Mouse (Mus musculus) heart, postnatal 4 days (tissue): ENCODE results near the gene 0610040J01Rik. TPM values are rescaled to one million over a fixed set of nuclear protein-coding genes. Genes with fewer than 3 reads are reported as not detected.

Source experiments
- DNase-seq: peaks from one replicate; pipeline ENCODE4 v3.0.0; 2021
- total RNA-seq, 2 experiments: library from RNA; stranded (reverse); gene quantifications; 2 replicates each; pipeline ENCODE4 v1.2.3; 2021

The 0610040J01Rik gene
- total RNA-seq, result under 1 TPM; 0.64 to 0.77 TPM

DNA sequence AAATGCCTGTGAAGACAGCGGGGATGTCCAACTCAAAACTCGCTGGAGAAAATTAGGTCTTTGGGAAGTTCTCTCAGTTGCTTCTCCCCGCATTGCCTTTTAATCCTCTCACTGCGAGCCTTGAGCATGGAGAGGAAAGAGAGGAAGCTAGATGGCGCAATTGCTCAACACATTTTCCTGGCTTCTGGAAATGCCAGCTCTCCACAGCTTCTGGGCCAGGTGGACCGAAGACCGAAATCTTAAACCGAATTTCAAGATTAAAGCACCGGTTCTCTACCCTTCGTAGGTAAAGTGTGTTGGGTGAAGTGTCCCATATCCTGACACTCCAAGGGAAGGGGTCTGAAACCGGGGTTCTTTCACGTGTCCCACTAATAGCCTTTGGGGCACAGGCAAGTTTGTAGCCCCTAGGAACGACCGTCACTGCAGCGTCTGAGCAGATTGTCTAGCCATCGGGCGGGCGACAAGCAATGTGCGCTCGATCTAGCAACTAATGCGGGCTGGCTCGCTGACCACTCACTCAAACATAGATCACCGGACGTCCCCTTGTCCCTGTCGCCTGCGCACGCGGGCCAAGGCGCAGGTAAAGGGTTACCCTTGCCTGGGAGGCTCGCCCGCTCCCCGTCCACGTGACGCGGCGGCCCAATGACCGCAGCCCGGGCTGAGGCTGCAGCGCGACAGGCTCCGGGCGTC lies at the start of gene 0610040J01Rik:
Gene 0610040J01Rik, plus strand, starts transcription at position 545 of the 690 bp plus-strand sequence.
- DNase-seq, result peak; percentile 72

GRCm38 (mm10) chr5:63765886-63766285 lies 46.3 kb upstream of the 0610040J01Rik start:
- DNase-seq, result peak; percentile 7

DNA sequence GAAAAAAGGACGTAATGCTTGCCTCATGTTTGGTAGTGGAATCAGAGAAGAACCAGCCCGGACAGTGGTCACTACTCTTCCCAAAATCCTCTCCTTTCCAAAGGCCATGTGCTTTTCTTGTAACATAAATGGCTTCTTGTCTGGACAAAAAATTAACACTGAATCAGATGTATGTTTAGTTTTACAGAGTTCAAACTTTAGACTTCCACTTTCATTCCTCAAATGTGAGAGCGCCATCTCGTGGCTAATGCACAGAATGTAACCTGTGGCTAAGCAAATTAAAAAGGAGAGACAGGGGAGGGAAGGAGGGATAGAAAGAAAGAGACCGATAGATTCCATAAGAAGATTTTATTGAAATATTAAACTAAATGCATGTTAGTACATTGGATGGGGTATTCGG lies 45.4 kb upstream of the 0610040J01Rik start:
- peak; percentile 62 for DNase-seq

GRCm38 (mm10) chr5:63767464-63767863 lies 44.7 kb upstream of the 0610040J01Rik start:
- no peak for DNase-seq

GRCm38 (mm10) chr5:63768220-63768619 lies 43.9 kb upstream of the 0610040J01Rik start:
- DNase-seq, result no peak

DNA sequence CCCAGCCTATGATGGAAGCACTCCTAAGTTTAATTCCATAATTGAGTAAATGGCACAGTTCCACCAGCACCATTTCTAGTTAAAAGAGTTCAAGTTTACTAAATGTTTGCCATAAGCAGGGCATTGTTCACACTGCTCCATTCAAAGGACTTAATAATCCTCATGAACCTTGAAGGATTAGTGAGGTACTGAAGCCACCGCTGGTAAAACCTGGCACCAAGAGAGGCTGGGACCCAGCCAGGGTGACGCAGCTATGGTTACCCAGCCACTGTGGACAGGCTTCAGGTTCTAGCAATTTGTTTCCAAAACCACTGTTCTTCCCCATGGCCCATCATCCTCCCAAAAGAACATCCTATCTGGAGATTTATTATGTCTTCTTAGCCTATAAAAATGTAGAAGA lies 39.2 kb upstream of the 0610040J01Rik start:
- no peak for DNase-seq

DNA sequence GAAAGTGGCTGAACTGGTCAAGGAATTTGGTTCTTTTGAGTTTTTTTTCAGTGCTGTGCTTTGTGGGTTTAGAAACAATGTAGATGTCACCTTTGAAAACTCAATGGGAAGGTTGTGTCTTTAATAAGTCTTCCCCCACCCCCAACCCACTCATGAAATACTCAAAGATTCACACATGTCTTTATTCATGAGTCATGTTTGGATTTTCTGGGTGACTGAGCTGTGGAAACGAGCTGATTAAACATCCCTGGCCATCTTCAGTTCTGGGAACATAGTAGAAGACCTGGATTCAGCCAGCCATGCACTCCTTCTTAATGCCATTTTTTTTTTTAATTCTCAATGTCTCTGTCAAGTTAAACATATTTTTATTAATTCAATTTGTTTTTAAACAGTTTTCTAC lies 38.6 kb upstream of the 0610040J01Rik start:
- DNase-seq, result no peak

DNA sequence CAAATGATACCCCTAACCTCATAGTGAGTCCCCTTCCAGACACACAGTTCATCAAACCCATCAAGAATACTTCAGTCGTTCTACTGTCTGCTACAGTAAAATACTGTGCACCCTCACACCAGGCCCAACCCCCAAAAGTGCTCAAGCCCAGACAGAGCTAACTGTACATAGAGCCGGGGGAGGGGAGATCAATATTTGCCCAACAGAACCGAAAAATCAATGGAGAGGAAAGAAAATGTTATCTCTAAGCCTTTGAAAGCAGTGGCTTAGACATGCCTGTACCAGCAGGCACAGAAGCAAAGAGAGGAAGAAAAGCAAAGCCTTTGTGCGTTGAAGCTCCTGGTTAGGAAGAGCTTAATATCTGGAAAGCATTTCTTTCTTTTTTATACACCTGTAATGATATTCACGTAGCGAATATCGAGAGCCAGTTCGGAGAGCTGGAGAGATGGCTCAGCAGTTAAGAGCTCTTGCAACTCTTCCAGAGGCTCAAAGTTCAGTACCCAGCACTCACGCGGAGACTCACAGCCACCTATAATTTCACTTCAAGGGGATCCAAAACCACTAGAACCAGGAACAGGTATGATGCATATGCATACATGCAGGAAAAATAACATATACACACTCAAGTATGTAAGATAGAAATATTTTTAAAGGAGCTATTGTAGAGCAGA lies 23.9 kb upstream of the 0610040J01Rik start:
- no peak for DNase-seq

DNA sequence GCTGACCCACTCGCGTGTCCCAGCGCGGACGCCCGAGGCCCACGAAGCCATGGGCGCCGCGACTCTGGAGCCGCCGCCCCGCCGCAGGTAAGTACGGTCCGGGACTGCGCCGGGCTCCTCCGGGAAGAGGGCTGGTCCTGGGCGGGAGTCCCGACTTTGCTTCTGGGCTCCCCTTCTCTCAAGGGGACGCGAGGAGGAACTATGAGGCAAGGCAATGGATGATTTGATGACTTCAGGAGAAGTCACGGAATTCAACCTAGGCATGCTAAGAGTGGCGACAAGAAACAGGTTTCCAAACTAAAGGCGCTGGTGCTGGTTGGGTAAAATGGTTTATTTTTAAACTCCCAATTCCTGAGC lies 324 bp downstream of the 0610040J01Rik start:
- no peak for DNase-seq

- DNase-seq, result no peak
Observed at GRCm38 (mm10) chr5:63816643-63817042, 4.5 kb downstream of the 0610040J01Rik start.

- peak; percentile 18 for DNase-seq
Observed at GRCm38 (mm10) chr5:63817270-63817669, 5.1 kb downstream of the 0610040J01Rik start.

- no peak for DNase-seq
Observed at GRCm38 (mm10) chr5:63818975-63819374, 6.8 kb downstream of the 0610040J01Rik start.

GRCm38 (mm10) chr5:63819519-63819918 lies 7.4 kb downstream of the 0610040J01Rik start:
- no peak for DNase-seq

- no peak for DNase-seq
Observed at GRCm38 (mm10) chr5:63821176-63821575, 9.0 kb downstream of the 0610040J01Rik start.

DNA sequence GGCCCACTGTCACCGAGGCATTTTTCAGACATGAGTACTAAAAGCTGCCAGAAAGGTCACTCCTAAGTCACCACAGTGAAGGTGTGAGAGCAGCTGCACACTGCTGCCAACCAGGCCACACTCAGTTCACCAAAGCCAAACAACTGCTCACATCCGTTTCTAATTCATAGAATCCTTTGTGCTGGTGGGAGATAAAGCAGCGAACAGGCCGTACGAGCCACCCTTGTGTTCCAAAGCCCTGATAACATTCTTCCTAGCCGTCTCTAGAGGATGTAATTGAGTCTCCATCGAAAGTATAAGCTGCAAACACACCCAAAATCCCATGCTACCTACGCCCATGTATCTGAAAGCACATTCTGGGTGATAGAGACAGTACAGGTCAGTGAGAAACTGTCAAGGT lies 9.7 kb downstream of the 0610040J01Rik start:
- DNase-seq, result no peak

DNA sequence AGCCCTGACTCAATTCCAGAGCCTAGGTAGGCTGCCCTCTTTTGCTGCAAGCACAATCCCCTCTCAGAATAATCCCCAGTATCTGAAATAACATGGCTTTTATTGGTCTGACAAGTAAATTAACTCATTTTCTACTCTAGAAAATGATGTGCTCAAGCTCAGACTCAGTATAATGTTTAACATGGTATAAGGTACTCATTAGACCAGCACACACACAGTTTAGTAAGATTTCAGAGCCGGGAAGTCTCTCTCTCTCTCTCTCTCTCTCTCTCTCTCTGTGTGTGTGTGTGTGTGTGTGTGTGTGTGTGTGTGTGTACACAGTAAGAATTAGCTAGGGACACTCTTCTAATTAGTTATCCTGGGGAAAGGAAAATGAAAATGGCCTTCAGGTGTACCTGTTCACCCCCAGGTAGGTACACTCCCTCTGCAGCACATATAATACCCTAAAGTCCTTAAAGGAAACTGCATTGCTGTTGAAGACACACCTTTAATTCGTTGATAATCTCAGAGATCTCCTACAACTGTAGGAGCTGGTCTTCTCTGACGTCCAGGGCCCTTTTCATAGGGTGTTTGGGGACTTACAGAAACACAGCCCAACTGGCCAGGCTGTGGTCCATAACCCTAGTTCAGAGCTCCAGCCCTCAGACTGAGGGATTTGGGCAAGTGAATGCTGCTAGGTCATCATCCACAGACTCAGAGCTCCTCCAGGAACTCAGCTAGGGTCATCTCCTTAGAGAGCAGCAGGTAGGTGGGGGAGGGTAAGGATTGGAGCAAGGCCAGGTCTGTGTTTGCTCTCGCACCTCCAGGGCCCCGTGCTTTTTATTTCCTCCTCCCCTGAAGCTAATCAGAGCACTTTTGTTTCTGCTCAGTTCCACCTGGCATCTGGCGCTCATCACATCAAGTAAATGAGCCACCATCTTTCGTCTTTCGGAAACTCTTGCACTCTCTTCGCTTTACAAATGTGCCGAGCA lies 11.5 kb downstream of the 0610040J01Rik start:
- DNase-seq, result no peak

- DNase-seq, result no peak
Observed at GRCm38 (mm10) chr5:63824599-63825350, 12.6 kb downstream of the 0610040J01Rik start.

DNA sequence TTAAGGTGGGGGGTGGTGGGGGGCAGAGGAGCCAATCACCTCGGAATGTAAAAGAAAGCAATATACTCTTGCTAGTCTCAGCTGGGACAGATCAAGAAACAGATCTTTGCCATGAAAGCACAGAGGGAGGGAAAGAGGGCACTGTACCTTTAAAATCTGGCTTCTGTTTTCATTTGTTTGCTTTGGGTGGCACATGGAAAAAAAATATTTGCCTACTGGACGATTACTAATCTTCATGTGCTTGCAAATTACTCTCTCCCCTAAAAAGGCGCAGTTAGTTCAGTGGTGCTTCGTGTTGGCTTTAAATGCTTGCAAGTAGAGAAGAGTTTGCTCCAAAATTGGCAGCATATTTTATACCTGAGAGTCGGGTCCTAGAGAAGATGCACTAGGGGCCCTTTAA lies 13.7 kb downstream of the 0610040J01Rik start:
- DNase-seq, result no peak

DNA sequence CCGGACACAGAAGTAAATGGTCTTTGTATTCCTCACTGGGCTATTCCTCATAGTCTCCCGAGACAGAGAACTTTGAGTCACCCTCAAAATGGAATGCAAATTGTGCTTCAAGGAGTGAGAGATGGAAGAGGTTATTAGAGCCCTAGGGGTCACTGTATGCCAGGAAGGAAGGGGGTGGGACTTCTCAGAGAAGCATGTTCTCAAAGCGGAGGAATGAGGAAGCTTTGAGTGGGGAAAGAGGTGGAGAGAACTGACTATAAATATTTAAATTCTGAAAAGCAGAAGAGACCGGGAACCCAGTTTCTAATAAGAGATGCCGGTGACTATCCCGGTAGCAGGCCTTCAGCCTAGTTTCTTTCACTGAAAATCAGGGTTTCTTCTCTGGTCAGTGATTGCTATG lies 14.8 kb downstream of the 0610040J01Rik start:
- DNase-seq, result no peak

DNA sequence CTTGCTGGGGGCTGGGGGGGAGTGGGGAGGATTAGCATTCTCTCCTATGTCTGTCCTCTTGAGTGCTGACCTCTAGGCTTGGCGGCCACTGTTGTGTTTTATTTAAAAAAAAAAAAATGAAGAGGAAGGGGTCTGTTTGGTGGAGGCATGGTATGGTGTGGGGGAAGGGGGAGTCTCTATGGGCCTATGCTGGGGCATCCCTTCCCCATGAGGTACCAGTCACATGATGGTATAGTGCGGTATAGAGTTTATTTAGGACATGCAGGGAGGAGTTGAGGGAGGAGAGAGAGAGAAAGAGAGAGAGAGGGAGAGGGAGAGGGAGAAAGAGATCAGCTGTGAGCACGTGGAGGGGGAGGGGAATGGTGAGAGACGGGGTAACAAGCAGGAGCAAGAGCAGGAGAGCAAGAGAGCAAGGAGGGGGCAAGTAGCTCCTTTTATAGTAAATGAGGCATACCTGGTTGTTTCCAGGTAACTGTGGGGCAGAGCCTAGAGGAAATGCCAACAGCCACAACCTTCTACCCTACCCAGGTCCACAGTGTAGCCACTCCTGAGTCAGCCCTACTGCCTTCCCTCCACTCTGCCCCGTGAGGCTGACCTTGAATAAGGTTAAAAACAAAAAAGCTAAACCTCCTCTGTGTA lies 15.4 kb downstream of the 0610040J01Rik start:
- DNase-seq, result no peak

DNA sequence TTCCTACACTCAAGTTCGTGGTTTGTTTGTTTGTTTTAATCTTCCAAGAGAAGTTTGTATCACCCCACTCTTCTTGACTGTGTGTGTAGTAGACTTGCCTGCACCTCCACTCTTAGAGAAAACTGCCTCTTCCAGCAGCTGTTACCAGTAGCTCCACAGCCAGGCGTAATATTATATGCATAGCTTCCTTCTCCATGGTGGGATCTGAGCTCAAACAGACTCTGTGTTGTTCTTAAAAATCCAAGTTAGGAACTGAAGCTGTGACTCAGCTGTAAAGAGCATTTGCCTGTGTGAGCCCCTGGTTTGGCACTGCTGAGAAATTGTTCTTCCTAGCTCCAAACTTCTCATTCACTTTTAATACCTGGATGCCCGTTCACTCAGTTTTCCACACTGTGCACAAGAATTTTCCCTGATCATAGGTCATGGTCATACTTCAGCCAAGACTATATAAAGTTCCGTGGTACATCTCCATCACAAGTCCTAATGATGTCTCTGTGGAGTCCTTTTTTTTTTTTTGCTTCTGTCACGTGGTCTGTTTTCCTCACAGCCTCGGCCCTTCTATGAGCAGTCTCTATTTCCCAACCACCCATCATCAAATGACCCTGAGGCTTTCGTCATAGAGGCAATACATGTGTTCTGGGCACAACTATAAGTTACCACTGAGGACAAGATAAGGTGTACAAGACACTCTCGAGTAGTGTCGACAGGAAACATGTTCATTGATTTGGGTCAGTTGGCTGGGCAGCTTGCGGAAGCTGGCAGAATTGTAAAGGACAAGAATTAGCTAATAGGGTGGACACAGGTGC lies 16.4 kb downstream of the 0610040J01Rik start:
- DNase-seq, result no peak
